Mouse (Mus musculus): ENCODE results near the gene Kdsr. TPM values are rescaled to one million over a fixed set of nuclear protein-coding genes. Genes with fewer than 3 reads are reported as not detected.
A peak's percentile ranks its signal among the peaks of the same experiment; 100 is the strongest.

Kdsr gene
- polyA plus RNA-seq, 1 experiment = 13.9 TPM

DNA sequence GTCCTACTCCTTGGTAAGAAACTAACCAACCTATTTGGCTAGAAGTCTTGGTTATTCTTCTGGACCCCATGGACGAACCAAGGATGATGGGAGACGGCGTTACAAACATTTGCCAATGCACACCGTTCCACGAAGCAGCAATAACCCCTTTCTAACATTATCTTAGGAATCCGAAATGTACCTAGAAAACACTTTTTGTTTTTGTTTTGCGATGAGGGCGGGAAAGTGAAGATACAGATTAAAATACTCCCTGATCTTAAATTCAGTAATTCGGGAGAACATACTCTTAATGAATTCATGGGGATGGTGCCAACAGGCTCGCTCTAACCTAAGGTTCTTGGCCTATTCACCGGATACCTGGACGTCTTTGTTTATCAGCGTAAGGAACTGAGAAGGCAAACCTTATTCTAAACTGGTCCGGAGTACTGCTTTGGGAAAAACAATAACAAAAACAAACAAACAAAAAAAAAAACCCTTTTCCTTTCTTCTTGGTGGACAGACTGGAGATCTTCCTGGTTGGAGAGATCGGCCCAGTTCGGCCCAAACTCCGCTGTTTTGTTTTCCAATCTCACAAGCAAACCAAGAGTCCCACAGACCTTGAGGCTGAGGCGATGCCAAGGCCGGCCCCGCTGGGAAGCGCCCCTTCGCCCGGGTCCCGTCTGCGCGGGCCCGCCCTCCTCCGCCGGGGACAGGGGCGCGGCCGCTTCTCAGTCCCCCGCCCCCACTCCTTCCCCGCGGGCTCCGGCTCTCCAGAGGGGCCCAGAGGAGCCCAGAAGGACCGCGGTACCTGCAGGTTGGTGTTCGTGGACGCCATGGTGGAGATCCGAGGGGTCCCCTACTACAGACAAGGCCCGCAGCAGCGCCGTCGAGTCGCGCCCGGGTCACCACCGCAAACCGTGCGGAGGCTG is 36.4 kb upstream of the Kdsr start:
- no peak for TF ChIP-seq CEBPB (IDR thresholded peaks at IDR 0.05; ENCODE audit: low read depth)
- TF ChIP-seq FOSL1 (IDR thresholded peaks at IDR 0.05; ENCODE audit: insufficient read depth, low read length, poor library complexity, severe bottlenecking) = no peak
- TF ChIP-seq USF1 (IDR thresholded peaks at IDR 0.05; ENCODE audit: low read depth) = no peak
- peaks cover 3% of the 10 kb centered on the region for H3K36me3 ChIP-seq (ENCODE audit: control insufficient read depth, insufficient read depth)
- peak overlapping the region; percentile 100 for H3ac ChIP-seq (ENCODE audit: control insufficient read depth, insufficient read length, low read depth)
- H3K4me3 ChIP-seq (ENCODE audit: insufficient read depth, poor library complexity, severe bottlenecking) = peak overlapping the region; percentile 93
- no peaks in the 10 kb centered on the region for H3K27me3 ChIP-seq (ENCODE audit: control insufficient read depth, insufficient read depth, insufficient read length)
- peaks cover 56% of the 10 kb centered on the region for H3K79me2 ChIP-seq (ENCODE audit: control insufficient read depth, insufficient read depth)
- peaks cover 51% of the 10 kb centered on the region for H3K79me3 ChIP-seq (ENCODE audit: low read depth)

GRCm38 (mm10) chr1:106774896-106775295 is 15.4 kb upstream of the Kdsr start:
- H3K4me3 ChIP-seq (ENCODE audit: insufficient read depth, poor library complexity, severe bottlenecking) = no peak overlapping the region
- H3K36me3 ChIP-seq (ENCODE audit: control insufficient read depth, insufficient read depth) = peaks cover 85% of the 10 kb centered on the region
- TF ChIP-seq USF1 (IDR thresholded peaks at IDR 0.05; ENCODE audit: low read depth) = no peak
- no peak for TF ChIP-seq FOSL1 (IDR thresholded peaks at IDR 0.05; ENCODE audit: insufficient read depth, low read length, poor library complexity, severe bottlenecking)
- no peak for TF ChIP-seq CTCF (IDR thresholded peaks at IDR 0.05; ENCODE audit: control insufficient read depth, insufficient read depth, insufficient read length)
- TF ChIP-seq MYOG (IDR thresholded peaks at IDR 0.05; ENCODE audit: control insufficient read depth, extremely low read depth, insufficient read length) = no peak
- no peaks in the 10 kb centered on the region for H3K79me3 ChIP-seq (ENCODE audit: low read depth)
- H3K79me2 ChIP-seq (ENCODE audit: control insufficient read depth, insufficient read depth) = no peaks in the 10 kb centered on the region
- no peak overlapping the region for H3ac ChIP-seq (ENCODE audit: control insufficient read depth, insufficient read length, low read depth)
- no peaks in the 10 kb centered on the region for H3K27me3 ChIP-seq (ENCODE audit: control insufficient read depth, insufficient read depth, insufficient read length)

- peaks cover 84% of the 10 kb centered on the region for H3K36me3 ChIP-seq (ENCODE audit: control insufficient read depth, insufficient read depth)
- no peak overlapping the region for H3ac ChIP-seq (ENCODE audit: control insufficient read depth, insufficient read length, low read depth)
- no peak overlapping the region for H3K4me3 ChIP-seq (ENCODE audit: insufficient read depth, poor library complexity, severe bottlenecking)
- TF ChIP-seq FOSL1 (IDR thresholded peaks at IDR 0.05; ENCODE audit: insufficient read depth, low read length, poor library complexity, severe bottlenecking) (no peak), CTCF (IDR thresholded peaks at IDR 0.05; ENCODE audit: control insufficient read depth, insufficient read depth, insufficient read length) (no peak), MYOD1 (IDR thresholded peaks at IDR 0.05; ENCODE audit: control insufficient read depth, insufficient read length, low read depth) (no peak), USF1 (IDR thresholded peaks at IDR 0.05; ENCODE audit: low read depth) (no peak), CEBPB (IDR thresholded peaks at IDR 0.05; ENCODE audit: low read depth) (no peak), MAX (IDR thresholded peaks at IDR 0.05) (no peak), MYOG (IDR thresholded peaks at IDR 0.05; ENCODE audit: control insufficient read depth, extremely low read depth, insufficient read length) (no peak)
- no peaks in the 10 kb centered on the region for H3K79me3 ChIP-seq (ENCODE audit: low read depth)
- no peaks in the 10 kb centered on the region for H3K27me3 ChIP-seq (ENCODE audit: control insufficient read depth, insufficient read depth, insufficient read length)
- no peaks in the 10 kb centered on the region for H3K79me2 ChIP-seq (ENCODE audit: control insufficient read depth, insufficient read depth)
These were observed 14.6 kb upstream of the Kdsr start for GRCm38 (mm10) chr1:106774092-106774491.

DNA sequence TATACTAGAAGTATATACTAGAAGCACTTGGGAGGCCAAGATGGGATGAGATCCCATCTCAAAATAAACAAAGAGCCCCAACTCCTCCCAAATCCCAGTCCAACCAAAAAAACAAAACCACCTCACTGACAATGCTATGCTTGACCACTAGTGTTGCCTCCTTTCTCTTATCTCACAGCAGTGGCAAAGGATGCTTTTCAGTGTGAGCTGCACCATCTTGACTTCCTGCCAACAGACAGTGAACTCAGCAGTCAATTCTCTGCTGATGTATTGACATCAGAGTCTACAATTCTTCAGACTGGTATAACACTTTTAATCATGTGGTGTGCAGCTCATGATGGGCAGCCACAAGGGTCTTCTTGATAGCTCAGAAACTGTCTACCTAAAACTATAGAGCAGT is 9.2 kb upstream of the Kdsr start:
- Histone ChIP-seq H3K79me2 (ENCODE audit: control insufficient read depth, insufficient read depth) (no peaks in the 10 kb centered on the region), H3ac (ENCODE audit: control insufficient read depth, insufficient read length, low read depth) (no peak overlapping the region), H3K36me3 (ENCODE audit: control insufficient read depth, insufficient read depth) (peaks cover 77% of the 10 kb centered on the region), H3K27me3 (ENCODE audit: control insufficient read depth, insufficient read depth, insufficient read length) (no peaks in the 10 kb centered on the region), H3K79me3 (ENCODE audit: low read depth) (no peaks in the 10 kb centered on the region), H3K4me3 (ENCODE audit: insufficient read depth, poor library complexity, severe bottlenecking) (no peak overlapping the region)
- TF ChIP-seq MYOD1 (IDR thresholded peaks at IDR 0.05; ENCODE audit: control insufficient read depth, insufficient read length, low read depth) (no peak), CTCF (IDR thresholded peaks at IDR 0.05; ENCODE audit: control insufficient read depth, insufficient read depth, insufficient read length) (no peak), MAX (IDR thresholded peaks at IDR 0.05) (no peak), FOSL1 (IDR thresholded peaks at IDR 0.05; ENCODE audit: insufficient read depth, low read length, poor library complexity, severe bottlenecking) (no peak)

- Histone ChIP-seq H3ac (ENCODE audit: control insufficient read depth, insufficient read length, low read depth) (no peak overlapping the region), H3K79me2 (ENCODE audit: control insufficient read depth, insufficient read depth) (no peaks in the 10 kb centered on the region), H3K4me3 (ENCODE audit: insufficient read depth, poor library complexity, severe bottlenecking) (no peak overlapping the region), H3K36me3 (ENCODE audit: control insufficient read depth, insufficient read depth) (peaks cover 50% of the 10 kb centered on the region), H3K79me3 (ENCODE audit: low read depth) (no peaks in the 10 kb centered on the region), H3K27me3 (ENCODE audit: control insufficient read depth, insufficient read depth, insufficient read length) (no peaks in the 10 kb centered on the region)
- TF ChIP-seq USF1 (IDR thresholded peaks at IDR 0.05; ENCODE audit: low read depth) = no peak
- no peak for TF ChIP-seq FOSL1 (IDR thresholded peaks at IDR 0.05; ENCODE audit: insufficient read depth, low read length, poor library complexity, severe bottlenecking)
- no peak for TF ChIP-seq MYOG (IDR thresholded peaks at IDR 0.05; ENCODE audit: control insufficient read depth, extremely low read depth, insufficient read length)
- no peak for TF ChIP-seq CTCF (IDR thresholded peaks at IDR 0.05; ENCODE audit: control insufficient read depth, insufficient read depth, insufficient read length)
- TF ChIP-seq CEBPB (IDR thresholded peaks at IDR 0.05; ENCODE audit: low read depth) = no peak
- no peak for TF ChIP-seq MAX (IDR thresholded peaks at IDR 0.05)
- no peak for TF ChIP-seq MYOD1 (IDR thresholded peaks at IDR 0.05; ENCODE audit: control insufficient read depth, insufficient read length, low read depth)
These were observed 6.2 kb upstream of the Kdsr start for GRCm38 (mm10) chr1:106765771-106766170.

DNA sequence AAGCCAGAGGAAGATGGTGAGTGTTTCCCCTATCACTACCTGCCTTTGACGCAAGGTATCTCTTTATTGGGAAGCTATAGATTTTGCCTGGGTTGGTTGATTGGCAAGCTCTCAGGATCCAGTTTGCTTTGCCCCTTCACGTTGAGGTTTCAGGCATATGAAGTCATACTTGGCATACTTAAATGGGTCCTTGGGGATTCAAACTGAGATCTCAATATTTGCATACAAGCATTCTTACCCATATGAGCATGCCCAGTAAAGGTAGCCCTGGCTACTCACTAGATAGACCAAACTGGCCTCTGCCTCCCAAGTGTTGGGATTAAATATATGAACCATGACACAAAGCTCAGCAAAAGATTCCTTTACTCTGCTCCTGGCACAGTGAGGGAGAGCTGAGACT is 5.3 kb upstream of the Kdsr start:
- H3K36me3 ChIP-seq (ENCODE audit: control insufficient read depth, insufficient read depth) = peaks cover 42% of the 10 kb centered on the region
- TF ChIP-seq CTCF (IDR thresholded peaks at IDR 0.05; ENCODE audit: control insufficient read depth, insufficient read depth, insufficient read length) = no peak
- TF ChIP-seq CEBPB (IDR thresholded peaks at IDR 0.05; ENCODE audit: low read depth) = no peak
- TF ChIP-seq FOSL1 (IDR thresholded peaks at IDR 0.05; ENCODE audit: insufficient read depth, low read length, poor library complexity, severe bottlenecking) = no peak
- TF ChIP-seq MYOG (IDR thresholded peaks at IDR 0.05; ENCODE audit: control insufficient read depth, extremely low read depth, insufficient read length) = no peak
- TF ChIP-seq MYOD1 (IDR thresholded peaks at IDR 0.05; ENCODE audit: control insufficient read depth, insufficient read length, low read depth) = no peak
- H3K4me3 ChIP-seq (ENCODE audit: insufficient read depth, poor library complexity, severe bottlenecking) = no peak overlapping the region
- H3K27me3 ChIP-seq (ENCODE audit: control insufficient read depth, insufficient read depth, insufficient read length) = no peaks in the 10 kb centered on the region
- H3K79me3 ChIP-seq (ENCODE audit: low read depth) = no peaks in the 10 kb centered on the region
- H3ac ChIP-seq (ENCODE audit: control insufficient read depth, insufficient read length, low read depth) = no peak overlapping the region
- no peaks in the 10 kb centered on the region for H3K79me2 ChIP-seq (ENCODE audit: control insufficient read depth, insufficient read depth)
